Mouse (Mus musculus) kidney, embryonic 16.5 days (tissue): ENCODE data around the gene Kif26b. TPM values are rescaled to one million over a fixed set of nuclear protein-coding genes. Genes with fewer than 3 reads are reported as not detected.
A peak's percentile ranks its signal among the peaks of the same experiment; 100 is the strongest.

Experiments
- ATAC-seq: fragments of 200-750 bp; cut with Nextera tagmentation; 2 replicates; pipeline ENCODE4 v1.8.0; 2017; ENCODE audit warnings: moderate TSS enrichment; ENCODE audit not compliant: low FRiP score, low TSS enrichment
- H3K27ac ChIP-seq: fragments of 300-500 bp; sonication (generic); 2 replicates; pipeline ENCODE4 v1.5.1; 2014; ENCODE audit warnings: low read length
- H3K27me3 ChIP-seq: fragments of 300-500 bp; sonication (generic); 2 replicates; pipeline ENCODE4 v1.6.1; 2014; ENCODE audit warnings: low read length, control low read depth, mixed read lengths; ENCODE audit not compliant: insufficient read depth
- H3K36me3 ChIP-seq: fragments of 300-500 bp; sonication (generic); 2 replicates; pipeline ENCODE4 v1.6.1; 2014; ENCODE audit warnings: low read length, control low read depth, mixed read lengths; ENCODE audit not compliant: insufficient read depth
- H3K4me1 ChIP-seq: fragments of 300-500 bp; sonication (generic); 2 replicates; pipeline ENCODE4 v1.6.1; 2014; ENCODE audit warnings: low read length, control low read depth, mixed read lengths; ENCODE audit not compliant: insufficient read depth
- H3K4me2 ChIP-seq: fragments of 300-500 bp; sonication (generic); replicated peaks from 2 replicates; pipeline ENCODE4 v1.6.1; 2014; ENCODE audit warnings: low read depth, low read length
- H3K4me3 ChIP-seq: fragments of 300-500 bp; sonication (generic); 2 replicates; pipeline ENCODE4 v1.5.1; 2014; ENCODE audit warnings: mild to moderate bottlenecking, low read length
- H3K9ac ChIP-seq: fragments of 300-500 bp; sonication (generic); replicated peaks from 2 replicates; pipeline ENCODE4 v1.6.1; 2014; ENCODE audit warnings: low read length
- H3K9me3 ChIP-seq: fragments of 300-500 bp; sonication (generic); 2 replicates; pipeline ENCODE4 v1.6.1; 2016; ENCODE audit warnings: low read length, control low read depth
- WGBS: fragments of 180-500 bp; shearing (Covaris S2); extraction: QIAGEN DNeasy Blood & Tissue Kit; methylation state at CpG from one replicate; pipeline ENCODE4 v1.1.7; 2014; 5-methylcytosine and 5-hydroxymethylcytosine counted together
- polyA plus RNA-seq: library from polyadenylated mRNA; unstranded; fragments of >200 nt; fragmentation: Nextera tagmentation; extraction: Ambion mirVana; gene quantifications from 2 replicates; pipeline ENCODE4 v1.2.1, GENCODE M21; 2015

Kif26b gene
- polyA plus RNA-seq, 1 experiment from 2014 or later, result 9.3 TPM

DNA sequence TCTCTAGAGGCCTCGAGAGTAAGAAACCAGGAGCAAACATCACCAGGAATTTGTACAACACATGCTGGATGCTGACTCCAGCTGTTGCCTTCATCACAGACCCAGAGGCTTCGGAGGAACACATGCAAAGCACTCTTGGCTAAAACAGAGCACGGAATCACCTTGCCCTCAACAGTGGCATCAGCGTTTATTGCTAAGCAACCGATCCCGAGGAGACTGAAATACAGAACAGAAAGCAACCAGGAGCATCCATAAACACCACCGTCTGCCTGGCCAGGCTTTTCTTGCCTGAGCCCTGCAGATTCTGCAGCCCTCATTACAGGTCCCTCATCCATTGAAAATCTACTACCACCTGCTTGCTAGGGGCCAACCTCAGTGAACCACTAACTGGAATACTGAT, 144.1 kb downstream of the Kif26b start:
- no peaks in the 10 kb centered on the region for H3K36me3 ChIP-seq
- no peak overlapping the region for H3K27ac ChIP-seq
- no peaks in the 10 kb centered on the region for H3K9me3 ChIP-seq
- no peak overlapping the region for H3K4me2 ChIP-seq
- H3K9ac ChIP-seq, result no peak overlapping the region
- peaks cover 16% of the 10 kb centered on the region for H3K4me1 ChIP-seq
- H3K27me3 ChIP-seq, result no peaks in the 10 kb centered on the region
- ATAC-seq, result no peak
- WGBS, result 36% methylated on average over 7 of the region's 7 CpGs
- no peak overlapping the region for H3K4me3 ChIP-seq

DNA sequence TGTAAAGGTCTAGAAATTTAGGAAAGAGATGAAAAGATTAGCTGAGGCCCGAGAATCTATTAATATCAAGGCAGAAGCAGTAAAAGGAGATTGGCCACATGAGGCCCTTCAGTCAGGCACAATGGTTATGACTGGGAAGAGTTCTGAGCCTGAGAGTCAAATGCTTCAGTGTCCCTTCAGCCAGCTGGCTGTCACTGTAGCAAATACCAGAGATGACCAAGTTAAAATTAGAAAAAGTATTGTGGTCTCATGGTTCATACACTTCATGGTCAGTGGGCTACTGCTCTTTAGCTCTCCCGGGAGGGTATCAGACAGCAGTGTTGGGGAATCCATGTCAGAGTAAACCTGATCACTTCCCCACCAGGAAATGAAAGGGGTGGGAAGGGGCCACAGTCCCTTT, 144.6 kb downstream of the Kif26b start:
- Histone ChIP-seq H3K4me3 (no peak overlapping the region), H3K27ac (no peak overlapping the region), H3K4me1 (peaks cover 16% of the 10 kb centered on the region), H3K4me2 (no peak overlapping the region), H3K9ac (no peak overlapping the region), H3K27me3 (no peaks in the 10 kb centered on the region), H3K36me3 (no peaks in the 10 kb centered on the region), H3K9me3 (no peaks in the 10 kb centered on the region)
- 37% methylated on average over 2 of the region's 2 CpGs for WGBS
- ATAC-seq, result no peak

DNA sequence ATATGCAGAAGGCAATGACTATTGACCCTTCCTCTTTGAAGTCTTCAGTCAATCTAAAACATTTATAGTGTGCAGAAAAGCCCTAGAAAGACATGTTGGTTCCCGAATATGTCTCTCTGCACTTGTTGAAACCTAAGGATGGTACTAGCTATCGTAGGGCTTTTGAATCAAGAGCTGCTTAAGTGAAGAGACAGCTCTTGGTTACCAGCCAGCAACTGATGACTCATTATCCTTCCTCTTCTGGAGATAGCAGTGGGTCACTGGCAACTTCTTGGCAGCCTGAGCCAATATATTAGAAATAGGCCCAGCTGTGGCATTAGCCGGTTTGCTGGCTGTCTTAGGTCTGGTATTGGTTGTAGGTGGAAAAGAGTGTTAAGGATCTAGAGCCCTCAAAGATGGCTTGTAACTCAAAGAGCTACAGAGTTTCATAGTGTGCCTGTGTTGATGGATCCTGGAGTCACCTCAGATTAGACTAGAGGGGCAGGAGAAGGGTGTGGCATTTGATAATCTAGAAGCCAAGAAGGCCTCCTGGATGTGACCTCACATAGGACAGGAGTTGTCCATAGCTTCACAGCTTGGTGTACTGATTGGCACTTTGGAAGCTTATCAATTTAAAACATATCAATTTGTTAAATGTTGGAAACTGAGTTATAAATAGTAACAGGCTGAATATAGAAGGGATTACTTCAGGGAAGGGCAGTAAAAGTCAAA, 146.8 kb downstream of the Kif26b start:
- no peak for ATAC-seq
- peaks cover 16% of the 10 kb centered on the region for H3K4me1 ChIP-seq
- 79% methylated on average over 3 of the region's 3 CpGs for WGBS
- H3K9me3 ChIP-seq, result no peaks in the 10 kb centered on the region
- peaks cover 7% of the 10 kb centered on the region; the same call in 1 of the 2 replicates for H3K36me3 ChIP-seq
- H3K4me2 ChIP-seq, result no peak overlapping the region
- H3K27me3 ChIP-seq, result no peaks in the 10 kb centered on the region
- no peak overlapping the region for H3K4me3 ChIP-seq
- no peak overlapping the region for H3K9ac ChIP-seq
- H3K27ac ChIP-seq, result no peak overlapping the region

DNA sequence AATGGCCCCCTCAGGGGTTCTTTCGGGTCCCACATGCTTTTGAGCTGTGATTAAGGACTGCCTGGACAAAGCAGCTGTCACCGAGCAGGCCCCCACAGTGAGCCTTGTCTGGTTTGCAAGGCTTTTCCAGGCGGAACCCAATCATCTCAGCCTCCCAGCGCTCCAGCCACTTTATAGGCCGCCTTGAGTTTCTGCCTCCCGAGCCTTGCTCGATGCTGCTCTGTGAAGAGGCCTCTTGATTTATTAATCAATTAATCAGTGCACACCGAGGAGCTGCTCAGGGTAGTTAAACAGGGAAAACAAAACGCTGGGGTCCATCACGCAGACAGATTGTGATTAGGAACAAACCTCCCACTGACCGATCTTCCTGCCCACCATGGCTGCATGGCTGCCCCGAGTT, 148.2 kb downstream of the Kif26b start:
- H3K9me3 ChIP-seq, result no peaks in the 10 kb centered on the region
- peaks cover 7% of the 10 kb centered on the region; the same call in 1 of the 2 replicates for H3K36me3 ChIP-seq
- peak; percentile 93 for ATAC-seq
- 13% methylated on average over 12 of the region's 12 CpGs for WGBS
- no peaks in the 10 kb centered on the region for H3K27me3 ChIP-seq
- peak overlapping the region; percentile 20; the same call in 1 of the 2 replicates for H3K27ac ChIP-seq
- no peak overlapping the region for H3K9ac ChIP-seq
- no peak overlapping the region for H3K4me3 ChIP-seq
- no peak overlapping the region for H3K4me2 ChIP-seq
- H3K4me1 ChIP-seq, result peaks cover 16% of the 10 kb centered on the region

DNA sequence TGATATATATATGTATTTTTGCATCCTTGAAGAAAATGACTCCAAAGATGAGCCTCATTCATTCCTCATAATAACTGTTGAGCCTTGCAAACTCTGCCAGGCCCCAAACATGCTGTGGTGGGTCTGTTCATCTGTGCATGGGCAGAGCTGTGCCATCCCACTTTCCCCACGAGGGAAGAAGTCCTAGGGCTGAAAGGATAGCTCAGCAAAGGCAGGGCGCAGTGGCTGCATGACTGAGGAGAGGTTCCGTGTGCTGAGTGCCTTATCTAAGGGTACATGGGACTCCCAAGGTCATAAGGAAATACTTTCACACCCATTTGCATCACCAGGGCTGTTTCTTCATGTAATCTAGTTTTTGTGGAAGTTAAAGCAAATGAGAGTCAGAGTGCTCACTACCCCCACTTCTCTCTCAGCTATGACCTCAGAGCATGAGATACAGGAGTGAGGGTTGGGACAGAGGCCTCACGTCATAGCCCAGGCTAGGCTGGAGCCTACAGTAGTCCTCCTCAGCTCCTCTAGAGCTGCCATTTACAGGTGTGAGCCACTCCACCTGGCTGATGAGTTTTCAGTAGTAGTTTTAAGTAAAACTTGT, 148.8 kb downstream of the Kif26b start:
- WGBS, result 41% methylated on average over 4 of the region's 4 CpGs
- ATAC-seq, result peak; percentile 66

DNA sequence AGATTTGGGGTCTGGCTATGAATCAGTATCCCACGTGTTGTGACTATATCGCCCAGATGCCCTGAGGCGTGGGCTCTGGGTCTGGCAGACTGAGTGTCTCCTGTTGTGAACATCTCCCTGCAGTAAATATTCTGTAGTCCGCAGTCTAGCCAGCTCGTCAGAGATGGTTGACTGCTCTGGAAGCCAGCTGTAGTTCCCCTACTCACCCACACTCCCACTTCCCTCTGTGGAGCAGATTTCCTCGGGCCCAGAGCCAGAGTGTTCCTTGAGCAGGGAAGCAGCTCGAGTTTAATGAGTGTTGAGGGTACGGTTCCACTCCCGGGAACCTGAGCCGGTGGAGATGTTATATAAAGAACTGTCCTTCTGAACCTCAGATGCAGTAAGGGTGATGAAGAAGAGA, 154.7 kb downstream of the Kif26b start:
- Histone ChIP-seq H3K36me3 (peaks cover 7% of the 10 kb centered on the region; the same call in 1 of the 2 replicates), H3K27ac (peak overlapping the region; percentile 58), H3K4me2 (no peak overlapping the region; the same call in 1 of the 2 replicates), H3K27me3 (no peaks in the 10 kb centered on the region), H3K9ac (no peak overlapping the region), H3K4me1 (peaks cover 37% of the 10 kb centered on the region), H3K9me3 (no peaks in the 10 kb centered on the region), H3K4me3 (no peak overlapping the region)
- peak; percentile 90 for ATAC-seq
- WGBS, result 13% methylated on average over 10 of the region's 10 CpGs

More for the DNA sequence above, 148.8 kb downstream of the Kif26b start:
- no peak overlapping the region for H3K4me3 ChIP-seq
- H3K36me3 ChIP-seq, result peaks cover 7% of the 10 kb centered on the region; the same call in 1 of the 2 replicates
- no peaks in the 10 kb centered on the region for H3K9me3 ChIP-seq
- peaks cover 17% of the 10 kb centered on the region for H3K4me1 ChIP-seq
- H3K9ac ChIP-seq, result no peak overlapping the region
- no peak overlapping the region for H3K4me2 ChIP-seq
- no peaks in the 10 kb centered on the region for H3K27me3 ChIP-seq
- peak overlapping the region; percentile 48; the same call in 1 of the 2 replicates for H3K27ac ChIP-seq

DNA sequence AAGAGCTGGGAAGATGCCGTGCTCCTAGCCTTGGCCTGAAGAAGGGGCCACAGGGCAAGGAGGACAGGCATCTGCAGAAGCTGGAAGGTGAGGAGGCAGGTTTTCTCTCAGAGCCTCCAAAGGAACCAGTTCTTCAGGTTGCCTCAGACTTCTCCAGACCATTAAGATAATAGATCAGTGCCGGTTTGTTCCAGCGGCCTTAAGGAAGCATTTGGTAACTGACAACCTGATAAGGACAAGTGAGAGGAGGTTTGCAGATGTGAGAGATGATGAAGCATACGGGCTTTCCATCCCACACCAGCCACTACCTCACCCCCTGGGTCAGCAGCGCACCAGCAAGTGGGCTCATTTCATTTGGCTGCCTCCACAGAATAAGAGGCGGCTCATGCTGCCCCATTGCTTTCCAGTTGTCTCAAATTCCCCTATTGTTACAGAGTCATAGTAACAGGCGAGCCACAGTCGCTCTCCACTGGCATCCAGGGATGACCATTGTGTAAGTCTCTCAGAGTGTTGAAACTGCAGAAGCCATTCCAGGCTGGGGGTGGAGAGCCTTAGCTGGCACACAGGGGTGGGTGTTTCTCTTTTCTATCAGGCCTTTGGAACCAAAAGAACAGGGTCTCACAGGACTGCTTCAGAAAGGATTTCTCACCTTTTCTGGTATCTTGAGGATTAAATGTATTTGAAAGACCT, 156.2 kb downstream of the Kif26b start:
- Histone ChIP-seq H3K27ac (peak overlapping the region; percentile 58), H3K4me3 (no peak overlapping the region), H3K27me3 (no peaks in the 10 kb centered on the region), H3K4me2 (no peak overlapping the region), H3K36me3 (no peaks in the 10 kb centered on the region), H3K4me1 (peaks cover 37% of the 10 kb centered on the region), H3K9ac (no peak overlapping the region), H3K9me3 (no peaks in the 10 kb centered on the region)
- 68% methylated on average over 8 of the region's 8 CpGs for whole genome bisulfite sequencing
- no peak for ATAC-seq

DNA sequence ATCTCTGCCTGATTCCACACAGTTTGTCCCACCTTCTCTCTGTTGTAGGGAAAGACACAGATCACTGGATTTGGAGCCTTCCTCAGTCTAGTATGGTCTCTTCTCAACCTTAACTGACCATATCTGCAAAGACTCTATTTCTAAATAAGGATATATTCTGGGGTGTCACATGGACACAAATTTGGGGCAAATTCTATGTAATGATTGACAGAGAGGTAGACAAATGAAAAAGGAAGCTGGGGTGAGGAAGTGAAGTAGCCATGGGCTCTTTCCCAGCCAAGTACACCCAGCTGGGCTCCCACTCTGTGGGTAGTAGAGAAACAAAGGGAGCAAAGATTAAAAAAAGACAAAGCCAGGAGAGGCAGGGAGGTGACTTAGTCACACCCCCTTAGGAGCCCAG, 158.0 kb downstream of the Kif26b start:
- no peak overlapping the region for H3K4me2 ChIP-seq
- H3K9me3 ChIP-seq, result no peaks in the 10 kb centered on the region
- H3K36me3 ChIP-seq, result no peaks in the 10 kb centered on the region
- no peak for ATAC-seq
- H3K27ac ChIP-seq, result no peak overlapping the region
- peaks cover 37% of the 10 kb centered on the region for H3K4me1 ChIP-seq
- no peak overlapping the region for H3K9ac ChIP-seq
- H3K4me3 ChIP-seq, result no peak overlapping the region
- H3K27me3 ChIP-seq, result no peaks in the 10 kb centered on the region

DNA sequence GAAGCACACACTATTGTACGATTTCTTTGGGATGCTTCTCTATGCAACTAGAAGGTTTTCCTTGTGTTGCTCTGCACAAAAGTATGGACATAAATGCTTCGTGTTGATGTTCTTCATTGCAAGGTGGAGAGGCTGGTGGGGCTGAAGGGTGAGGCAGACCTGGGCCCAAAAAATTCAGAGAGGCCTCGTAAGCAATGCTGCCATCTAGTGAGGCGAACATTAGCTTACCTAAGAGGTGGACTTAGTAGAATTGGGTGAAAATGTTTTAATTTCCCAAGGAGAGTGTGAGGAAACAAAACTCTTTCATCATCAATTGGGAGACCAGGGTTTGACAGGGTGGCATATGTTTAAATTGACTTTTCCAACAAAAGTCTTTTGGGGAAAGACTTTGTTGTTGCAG, 160.6 kb downstream of the Kif26b start:
- WGBS, result 63% methylated on average over 4 of the region's 4 CpGs
- H3K4me3 ChIP-seq, result no peak overlapping the region
- H3K9me3 ChIP-seq, result no peaks in the 10 kb centered on the region
- ATAC-seq, result no peak
- H3K36me3 ChIP-seq, result no peaks in the 10 kb centered on the region
- H3K9ac ChIP-seq, result no peak overlapping the region
- H3K4me2 ChIP-seq, result no peak overlapping the region
- peaks cover 18% of the 10 kb centered on the region for H3K4me1 ChIP-seq
- H3K27me3 ChIP-seq, result no peaks in the 10 kb centered on the region
- no peak overlapping the region for H3K27ac ChIP-seq

DNA sequence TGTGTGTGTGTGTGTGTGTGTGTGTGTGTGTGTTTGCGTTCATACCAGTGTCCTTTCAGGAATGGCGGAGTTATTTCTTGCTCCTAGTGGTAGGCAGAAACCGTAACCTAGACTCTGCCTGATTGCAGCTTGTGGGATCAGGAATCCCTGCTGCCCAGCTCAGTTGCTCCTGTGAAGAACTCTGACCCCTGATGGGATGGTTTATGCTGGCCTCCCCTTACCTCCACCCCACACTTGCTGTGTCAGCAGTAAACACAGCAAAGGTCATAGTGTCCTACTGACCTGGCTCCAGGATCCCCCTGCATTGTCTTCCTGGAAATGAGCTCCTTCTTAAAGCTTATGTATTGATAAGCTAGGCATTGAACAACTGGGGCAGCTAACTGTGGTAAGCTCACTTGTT, 162.8 kb downstream of the Kif26b start:
- Histone ChIP-seq H3K36me3 (no peaks in the 10 kb centered on the region), H3K27ac (no peak overlapping the region), H3K4me3 (no peak overlapping the region), H3K9me3 (no peaks in the 10 kb centered on the region), H3K9ac (no peak overlapping the region), H3K4me2 (no peak overlapping the region), H3K4me1 (peaks cover 6% of the 10 kb centered on the region; the same call in 1 of the 2 replicates), H3K27me3 (no peaks in the 10 kb centered on the region)
- ATAC-seq, result no peak
- WGBS, result 92% methylated on average over 3 of the region's 3 CpGs
